Mouse (Mus musculus) heart, adult 11 months (tissue): ENCODE results near the gene Gm10282.

Experiments used
- DNase-seq: peaks from one replicate; pipeline ENCODE4 v3.0.0; 2022

Gm10282 gene

GRCm38 (mm10) chr8:72323131-72323725 is 18.2 kb upstream of the Gm10282 start:
- DNase-seq = peak; percentile 96

DNA sequence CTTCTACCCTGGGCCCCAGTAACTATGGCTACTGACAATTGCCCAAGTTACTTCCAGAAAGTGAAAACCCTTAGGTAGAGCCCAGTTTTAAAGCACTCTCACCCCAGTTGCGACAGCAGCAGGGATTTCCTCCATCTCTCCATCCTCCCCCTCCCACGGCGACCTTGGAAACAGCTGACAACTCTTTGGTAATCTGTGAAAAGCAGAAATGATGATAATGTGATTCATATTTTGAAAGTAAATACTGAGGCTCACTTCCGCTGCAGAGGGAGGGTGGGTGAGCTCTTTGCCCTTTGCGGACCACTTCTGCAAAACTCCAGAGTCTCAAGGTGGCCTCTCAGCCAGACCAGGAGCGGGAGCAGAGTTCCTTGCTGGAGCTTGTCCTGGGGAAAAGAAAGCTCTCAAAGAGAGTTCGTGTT is 17.4 kb upstream of the Gm10282 start:
- DNase-seq = peak; percentile 98

- peak; percentile 92 for DNase-seq
Measured at GRCm38 (mm10) chr8:72321635-72322441, 16.8 kb upstream of the Gm10282 start.

DNA sequence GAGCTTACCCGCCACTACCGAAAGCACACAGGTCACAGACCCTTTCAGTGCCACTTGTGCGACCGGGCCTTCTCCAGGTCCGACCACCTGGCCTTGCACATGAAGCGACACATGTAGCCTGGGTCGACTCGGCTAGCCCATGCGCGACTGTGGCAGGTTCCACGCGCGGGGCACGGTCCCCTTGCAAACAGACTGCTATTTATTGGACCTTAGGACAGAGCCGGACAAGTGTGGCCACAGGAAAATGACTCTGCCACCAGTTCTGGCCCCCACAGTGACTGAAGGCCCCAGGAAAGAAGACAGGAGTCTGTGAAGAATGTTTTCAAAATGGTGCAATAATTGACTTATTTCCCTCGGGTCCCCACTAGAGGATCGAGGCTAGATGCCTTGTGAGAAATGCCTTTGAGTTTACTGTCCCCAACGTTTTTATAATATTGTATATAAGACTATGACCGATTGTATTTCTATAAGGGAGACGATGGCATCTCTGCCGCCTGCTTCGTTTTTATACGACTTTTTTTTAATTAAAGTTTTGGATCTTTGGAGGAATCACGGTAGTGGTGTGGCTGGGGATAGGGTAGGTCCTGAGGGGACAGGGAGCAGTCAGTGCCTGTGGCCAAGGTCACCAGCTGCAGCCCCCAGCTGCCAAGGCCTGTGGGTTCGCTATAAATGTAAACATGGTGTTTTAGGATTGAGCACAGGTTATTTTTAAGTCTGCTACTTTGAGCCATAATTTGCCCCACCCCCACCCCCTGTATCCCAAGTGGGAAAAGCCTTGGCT is 15.9 kb upstream of the Gm10282 start:
- DNase-seq = peak; percentile 94

DNA sequence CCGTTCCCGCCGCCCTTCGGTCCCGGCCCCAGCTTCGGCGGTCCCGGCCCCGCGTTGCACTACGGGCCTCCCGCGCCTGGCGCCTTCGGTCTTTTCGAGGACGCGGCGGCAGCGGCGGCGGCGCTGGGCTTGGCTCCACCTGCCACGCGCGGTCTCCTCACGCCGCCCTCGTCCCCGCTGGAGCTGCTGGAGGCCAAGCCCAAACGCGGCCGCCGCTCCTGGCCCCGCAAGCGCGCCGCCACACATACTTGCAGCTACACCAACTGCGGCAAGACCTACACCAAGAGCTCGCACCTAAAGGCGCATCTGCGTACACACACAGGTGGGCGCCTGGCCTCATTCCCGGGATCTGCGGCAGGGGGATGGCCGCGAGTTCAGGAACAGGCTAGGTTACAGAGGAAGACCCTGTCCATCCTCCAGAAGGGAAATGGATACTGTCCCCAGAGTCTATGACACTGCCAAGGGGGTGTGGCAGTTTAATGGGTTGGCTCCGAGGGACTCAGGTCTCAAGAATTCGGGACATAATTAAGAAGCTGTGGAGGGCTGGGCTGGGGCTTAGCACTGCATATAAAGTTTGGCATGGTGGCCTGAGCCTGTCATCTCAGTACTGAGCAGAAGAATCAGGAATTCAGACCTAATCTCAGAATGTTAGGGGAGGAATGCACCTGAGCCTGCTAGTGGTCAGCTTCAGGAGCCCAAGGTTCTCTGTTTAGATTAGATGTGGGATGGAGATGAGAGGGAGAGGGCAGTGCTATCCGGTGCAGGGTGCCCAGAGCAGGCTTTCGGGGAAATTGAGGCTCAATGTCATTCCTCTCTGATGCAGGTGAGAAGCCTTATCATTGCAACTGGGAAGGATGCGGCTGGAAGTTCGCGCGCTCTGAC is 15.1 kb upstream of the Gm10282 start:
- DNase-seq = peak; percentile 97

DNA sequence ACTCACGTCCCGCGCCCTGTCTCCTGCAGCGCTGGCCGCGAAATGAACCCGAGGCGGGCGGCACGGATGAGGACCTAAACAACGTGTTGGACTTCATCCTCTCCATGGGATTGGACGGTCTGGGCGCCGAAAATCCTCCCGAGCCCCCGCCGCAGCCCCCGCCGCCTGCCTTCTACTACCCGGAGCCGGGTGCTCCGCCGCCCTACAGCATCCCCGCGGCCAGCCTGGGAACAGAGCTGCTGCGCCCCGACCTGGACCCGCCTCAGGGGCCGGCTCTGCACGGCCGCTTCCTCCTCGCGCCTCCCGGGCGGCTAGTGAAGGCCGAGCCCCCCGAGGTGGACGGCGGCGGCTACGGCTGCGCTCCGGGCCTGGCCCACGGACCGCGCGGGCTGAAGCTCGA is 14.3 kb upstream of the Gm10282 start:
- DNase-seq = no peak

GRCm38 (mm10) chr8:72318801-72319322 is 13.8 kb upstream of the Gm10282 start, which contains the start of gene Klf2:
Klf2 (plus strand) TSS chr8:72319033.
- DNase-seq = peak; percentile 100

GRCm38 (mm10) chr8:72317741-72318301 is 12.8 kb upstream of the Gm10282 start:
- peak; percentile 94 for DNase-seq

- no peak for DNase-seq
Measured at GRCm38 (mm10) chr8:72316053-72316695, 11.1 kb upstream of the Gm10282 start.

DNA sequence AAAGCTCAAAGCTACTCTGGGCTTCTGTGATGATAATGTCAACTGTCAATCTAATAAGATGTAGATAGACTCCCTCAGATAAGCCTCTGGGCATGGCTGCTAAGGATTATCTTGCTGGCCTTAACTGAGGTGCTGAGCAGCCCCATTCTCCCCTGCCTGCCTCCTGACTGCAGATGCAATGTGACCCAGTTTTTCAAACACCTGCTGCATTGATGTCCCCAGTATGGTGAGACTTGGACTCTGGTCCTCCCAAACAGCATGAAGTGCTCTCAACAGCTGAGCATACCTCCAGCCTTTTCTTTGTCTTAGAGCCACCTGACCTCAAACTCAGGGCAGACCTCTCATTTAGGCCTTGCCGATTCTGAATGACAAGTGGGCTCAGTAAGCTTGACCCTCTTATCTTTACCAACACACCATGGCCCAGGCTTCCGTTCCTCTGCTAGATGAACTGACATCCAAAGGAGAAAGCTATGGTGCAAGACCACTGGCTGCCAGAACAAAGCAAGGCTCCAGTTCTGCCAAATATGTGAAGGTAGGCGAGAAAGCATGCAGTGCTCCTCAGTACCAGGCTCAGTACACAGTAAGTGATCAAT is 8.0 kb upstream of the Gm10282 start:
- no peak for DNase-seq

DNA sequence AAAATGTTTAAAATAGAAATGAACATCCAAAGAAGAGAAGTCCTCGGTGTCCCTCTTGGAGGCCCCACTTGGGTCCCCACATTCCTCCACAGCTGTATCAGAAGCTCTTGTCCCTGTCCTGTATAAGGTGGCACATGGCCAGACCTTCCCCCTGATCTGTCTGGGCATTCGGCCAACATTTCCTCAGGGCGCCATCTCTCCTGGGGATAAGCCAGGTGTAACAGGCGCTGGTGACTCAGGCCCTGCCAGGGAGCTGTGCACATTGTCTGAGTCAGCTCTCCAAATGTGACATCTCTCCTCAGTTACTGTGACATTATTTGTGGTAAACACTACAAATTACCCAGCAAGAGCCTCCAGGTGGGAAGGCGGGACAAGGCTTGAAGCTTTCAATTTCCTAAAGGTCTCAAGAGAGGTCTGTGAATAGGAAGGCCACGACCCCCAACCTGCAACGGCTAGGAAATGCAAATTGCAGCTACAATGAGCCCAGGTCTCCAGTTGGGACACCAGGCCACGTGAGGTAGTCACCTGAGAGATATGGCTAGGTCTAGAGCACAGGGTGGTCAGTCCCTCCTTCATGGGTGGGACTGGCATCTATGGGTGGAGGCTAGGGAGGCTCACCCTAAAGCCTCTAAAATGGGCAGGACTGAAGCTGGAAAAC is 5.9 kb upstream of the Gm10282 start:
- peak; percentile 99 for DNase-seq

GRCm38 (mm10) chr8:72308276-72308675 is 3.2 kb upstream of the Gm10282 start:
- DNase-seq = peak; percentile 98

DNA sequence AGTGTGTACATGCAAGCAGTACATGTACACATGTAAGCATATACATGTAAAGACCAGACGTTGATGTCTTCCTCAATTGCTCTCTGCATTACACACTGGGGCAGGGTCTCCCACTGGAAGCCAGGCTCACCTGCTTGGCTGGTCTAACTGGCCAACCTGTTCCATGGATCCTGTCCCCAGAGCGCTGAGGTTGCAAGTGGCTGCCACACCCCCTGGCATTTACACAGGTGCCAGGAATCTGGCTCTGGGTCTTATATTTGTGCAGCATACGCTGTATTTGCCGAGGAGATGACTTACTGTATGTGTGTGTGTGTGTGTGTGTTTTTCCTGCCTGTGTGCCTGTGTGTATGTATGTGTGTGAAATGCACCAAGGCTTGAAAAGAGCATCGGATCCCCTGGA is 1.9 kb upstream of the Gm10282 start:
- DNase-seq = peak; percentile 90

- DNase-seq = peak; percentile 99
Measured at GRCm38 (mm10) chr8:72303633-72304032, 1.4 kb downstream of the Gm10282 start.

GRCm38 (mm10) chr8:72302986-72303612 is 2.0 kb downstream of the Gm10282 start:
- DNase-seq = peak; percentile 96

DNA sequence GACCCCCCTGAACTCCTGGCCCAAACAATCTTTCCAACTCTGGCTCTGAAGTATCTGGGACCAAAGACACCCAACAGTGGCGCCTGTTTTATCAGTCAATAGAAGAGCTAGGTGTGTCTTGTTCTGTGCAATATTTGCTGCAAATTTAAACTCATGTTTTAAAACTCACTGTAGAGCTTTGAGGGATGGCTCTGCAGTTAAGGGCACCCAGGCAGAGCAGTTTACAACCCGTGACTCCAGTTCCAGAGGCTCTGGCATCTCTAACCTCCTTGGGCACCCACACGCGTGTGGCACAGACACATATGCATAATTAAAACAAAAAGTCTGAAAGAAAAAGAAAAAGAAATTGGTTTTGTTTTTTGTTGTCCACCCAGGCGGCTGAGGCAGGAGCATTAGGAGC is 3.6 kb downstream of the Gm10282 start:
- DNase-seq = no peak

- peak; percentile 97 for DNase-seq
Measured at GRCm38 (mm10) chr8:72300654-72301400, 4.2 kb downstream of the Gm10282 start.

GRCm38 (mm10) chr8:72298928-72299327 is 6.1 kb downstream of the Gm10282 start:
- DNase-seq = peak; percentile 89

- peak; percentile 92 for DNase-seq
Measured at GRCm38 (mm10) chr8:72296561-72296960, 8.5 kb downstream of the Gm10282 start.
